Mouse (Mus musculus): Measurements from ENCODE around the gene Ccdc149. TPM values are rescaled to one million over a fixed set of nuclear protein-coding genes. Genes with fewer than 3 reads are reported as not detected.

Ccdc149 gene
- total and polyA plus RNA-seq, 3 experiments: 3.0 to 7.4 (median 7.2) TPM

- Histone ChIP-seq H3K9ac (ENCODE audit: low read depth, low read length) (no peak overlapping the region), H3K36me3 (ENCODE audit: control insufficient read depth, insufficient read depth, low read length) (no peaks in the 10 kb centered on the region), H3K4me3 (no peak overlapping the region), H3K27me3 (ENCODE audit: control insufficient read depth, insufficient read depth, low read length) (no peaks in the 10 kb centered on the region), H3K27ac (peak overlapping the region; percentile 87), H3K79me2 (replicated peaks; ENCODE audit: control insufficient read depth, insufficient read depth, low read length) (no peaks in the 10 kb centered on the region), H3K4me1 (ENCODE audit: control insufficient read depth, insufficient read depth, low read length) (peaks cover 10% of the 10 kb centered on the region)
- peak in 1 of 2 experiments; percentile 38 for DNase-seq
- intact Hi-C loops (cut with DNase I): no loop called here
- no peak for TF ChIP-seq CTCF (IDR thresholded peaks at IDR 0.05)
- peak; percentile 69 for TF ChIP-seq EP300 (IDR thresholded peaks at IDR 0.05; ENCODE audit: insufficient read depth, low read depth, low read length)
- WGBS: 42% methylated on average over 6 of the region's 6 CpGs
These were observed 38.1 kb upstream of the Ccdc149 start for GRCm38 (mm10) chr5:52509416-52509815.

GRCm38 (mm10) chr5:52504666-52505065 lies 33.3 kb upstream of the Ccdc149 start:
- H3K36me3 ChIP-seq (ENCODE audit: control insufficient read depth, insufficient read depth, low read length): no peaks in the 10 kb centered on the region
- no peak for DNase-seq
- no peaks in the 10 kb centered on the region for H3K79me2 ChIP-seq (replicated peaks; ENCODE audit: control insufficient read depth, insufficient read depth, low read length)
- H3K27me3 ChIP-seq (ENCODE audit: control insufficient read depth, insufficient read depth, low read length): no peaks in the 10 kb centered on the region
- H3K4me1 ChIP-seq (ENCODE audit: control insufficient read depth, insufficient read depth, low read length): peaks cover 3% of the 10 kb centered on the region; the same call in 1 of the 2 replicates
- intact Hi-C loops (cut with DNase I): no loop called here
- no peak overlapping the region for H3K9ac ChIP-seq (ENCODE audit: low read depth, low read length)
- TF ChIP-seq EP300 (IDR thresholded peaks at IDR 0.05; ENCODE audit: insufficient read depth, low read depth, low read length) (no peak), CTCF (IDR thresholded peaks at IDR 0.05) (no peak), POLR2A (IDR thresholded peaks at IDR 0.05; ENCODE audit: insufficient read depth, low read depth, low read length) (no peak)
- no peak overlapping the region for H3K27ac ChIP-seq
- WGBS: 75% methylated on average over 13 of the region's 13 CpGs
- no peak overlapping the region for H3K4me3 ChIP-seq

GRCm38 (mm10) chr5:52504148-52504547 lies 32.8 kb upstream of the Ccdc149 start:
- intact Hi-C loops (cut with DNase I): no loop called here
- Histone ChIP-seq H3K27ac (no peak overlapping the region), H3K79me2 (replicated peaks; ENCODE audit: control insufficient read depth, insufficient read depth, low read length) (no peaks in the 10 kb centered on the region), H3K9ac (ENCODE audit: low read depth, low read length) (no peak overlapping the region), H3K4me1 (ENCODE audit: control insufficient read depth, insufficient read depth, low read length) (peaks cover under 1% of the 10 kb centered on the region; the same call in 1 of the 2 replicates), H3K4me3 (no peak overlapping the region), H3K36me3 (ENCODE audit: control insufficient read depth, insufficient read depth, low read length) (no peaks in the 10 kb centered on the region), H3K27me3 (ENCODE audit: control insufficient read depth, insufficient read depth, low read length) (no peaks in the 10 kb centered on the region)
- WGBS: 81% methylated on average over 11 of the region's 11 CpGs
- no peak for TF ChIP-seq CTCF (IDR thresholded peaks at IDR 0.05)
- no peak for TF ChIP-seq EP300 (IDR thresholded peaks at IDR 0.05; ENCODE audit: insufficient read depth, low read depth, low read length)
- TF ChIP-seq POLR2A (IDR thresholded peaks at IDR 0.05; ENCODE audit: insufficient read depth, low read depth, low read length): no peak
- DNase-seq: no peak

GRCm38 (mm10) chr5:52495671-52496070 lies 24.4 kb upstream of the Ccdc149 start:
- TF ChIP-seq EP300 (IDR thresholded peaks at IDR 0.05; ENCODE audit: insufficient read depth, low read depth, low read length): no peak
- TF ChIP-seq CTCF (IDR thresholded peaks at IDR 0.05): no peak
- TF ChIP-seq POLR2A (IDR thresholded peaks at IDR 0.05; ENCODE audit: insufficient read depth, low read depth, low read length): no peak
- intact Hi-C loops (cut with DNase I): no loop called here
- H3K27ac ChIP-seq: no peak overlapping the region
- no peaks in the 10 kb centered on the region for H3K4me1 ChIP-seq (ENCODE audit: control insufficient read depth, insufficient read depth, low read length)
- H3K9ac ChIP-seq (ENCODE audit: low read depth, low read length): no peak overlapping the region
- 76% methylated on average over 11 of the region's 14 CpGs for WGBS
- H3K36me3 ChIP-seq (ENCODE audit: control insufficient read depth, insufficient read depth, low read length): no peaks in the 10 kb centered on the region
- H3K4me3 ChIP-seq: no peak overlapping the region
- DNase-seq: no peak
- no peaks in the 10 kb centered on the region for H3K27me3 ChIP-seq (ENCODE audit: control insufficient read depth, insufficient read depth, low read length)
- no peaks in the 10 kb centered on the region for H3K79me2 ChIP-seq (replicated peaks; ENCODE audit: control insufficient read depth, insufficient read depth, low read length)

GRCm38 (mm10) chr5:52491496-52491895 lies 20.2 kb upstream of the Ccdc149 start:
- no peaks in the 10 kb centered on the region for H3K4me1 ChIP-seq (ENCODE audit: control insufficient read depth, insufficient read depth, low read length)

GRCm38 (mm10) chr5:52487559-52488430 lies 16.5 kb upstream of the Ccdc149 start:
- Histone ChIP-seq H3K4me3 (no peak overlapping the region), H3K9ac (ENCODE audit: low read depth, low read length) (no peak overlapping the region), H3K79me2 (replicated peaks; ENCODE audit: control insufficient read depth, insufficient read depth, low read length) (no peaks in the 10 kb centered on the region), H3K27me3 (ENCODE audit: control insufficient read depth, insufficient read depth, low read length) (no peaks in the 10 kb centered on the region), H3K36me3 (ENCODE audit: control insufficient read depth, insufficient read depth, low read length) (no peaks in the 10 kb centered on the region), H3K27ac (no peak overlapping the region), H3K4me1 (ENCODE audit: control insufficient read depth, insufficient read depth, low read length) (no peaks in the 10 kb centered on the region)
- 59% methylated on average over 13 of the region's 13 CpGs for whole genome bisulfite sequencing
- DNase-seq: no peak
- TF ChIP-seq POLR2A (IDR thresholded peaks at IDR 0.05; ENCODE audit: insufficient read depth, low read depth, low read length): no peak
- no peak for TF ChIP-seq EP300 (IDR thresholded peaks at IDR 0.05; ENCODE audit: insufficient read depth, low read depth, low read length)
- TF ChIP-seq CTCF (IDR thresholded peaks at IDR 0.05): no peak
- intact Hi-C loops (cut with DNase I): no loop called here

More at GRCm38 (mm10) chr5:52491496-52491895, 20.2 kb upstream of the Ccdc149 start:
- Histone ChIP-seq H3K4me3 (no peak overlapping the region), H3K36me3 (ENCODE audit: control insufficient read depth, insufficient read depth, low read length) (no peaks in the 10 kb centered on the region), H3K27ac (no peak overlapping the region), H3K79me2 (replicated peaks; ENCODE audit: control insufficient read depth, insufficient read depth, low read length) (no peaks in the 10 kb centered on the region), H3K9ac (ENCODE audit: low read depth, low read length) (no peak overlapping the region), H3K27me3 (ENCODE audit: control insufficient read depth, insufficient read depth, low read length) (no peaks in the 10 kb centered on the region)
- no peak for DNase-seq
- TF ChIP-seq POLR2A (IDR thresholded peaks at IDR 0.05; ENCODE audit: insufficient read depth, low read depth, low read length): no peak
- no peak for TF ChIP-seq CTCF (IDR thresholded peaks at IDR 0.05)
- no peak for TF ChIP-seq EP300 (IDR thresholded peaks at IDR 0.05; ENCODE audit: insufficient read depth, low read depth, low read length)
- intact Hi-C loops (cut with DNase I): no loop called here
- 85% methylated on average over 6 of the region's 6 CpGs for WGBS

All from heart, adult 2 months (tissue).